Mouse (Mus musculus) erythroid progenitor cell, adult 5-6 weeks (primary cell): ENCODE measurements around the gene Ndufc1. TPM values are rescaled to one million over a fixed set of nuclear protein-coding genes. Genes with fewer than 3 reads are reported as not detected.
"Not testable (repeated sequence)": the region's sequence is repeated elsewhere in the genome, so short reads cannot be mapped to it uniquely, and the experiment has no call there.

Experiments
- ATAC-seq: replicated peaks from 2 replicates; pipeline ENCODE4 v1.8.0; 2016; ENCODE audit warnings: moderate number of reproducible peaks, mild to moderate bottlenecking, moderate TSS enrichment, inconsistent platforms; ENCODE audit not compliant: poor library complexity, low FRiP score, severe bottlenecking
- total RNA-seq, 2 experiments: library from RNA; stranded (forward) in 1 of 2; stranded (reverse) in 1 of 2; fragments of 150-400 nt in 1 of 2; fragments of 186-747, 209-891 nt in 1 of 2; gene quantifications; 2 replicates each; pipeline versions ENCODE4 v1.2.3 to v1.2.4; 2015 to 2017; ENCODE audit warnings: low replicate concordance in 2 of 2

Gene Ndufc1
- total RNA-seq, 2 experiments from 2014 or later = 9.3 to 67.1 TPM

GRCm38 (mm10) chr3:51373544-51373943 lies 35.2 kb downstream of the Ndufc1 start:
- ATAC-seq = no peak

- ATAC-seq = no peak
Observed at GRCm38 (mm10) chr3:51372883-51373282, 35.9 kb downstream of the Ndufc1 start.

- no peak for ATAC-seq
Observed at GRCm38 (mm10) chr3:51371826-51372225, 37.0 kb downstream of the Ndufc1 start.

- ATAC-seq = no peak
Observed at GRCm38 (mm10) chr3:51368011-51368410, 40.8 kb downstream of the Ndufc1 start.

- no peak for ATAC-seq
Observed at GRCm38 (mm10) chr3:51366926-51367325, 41.9 kb downstream of the Ndufc1 start.

- ATAC-seq = no peak
Observed at GRCm38 (mm10) chr3:51365517-51365882, 43.3 kb downstream of the Ndufc1 start.

GRCm38 (mm10) chr3:51364703-51365516 lies 43.9 kb downstream of the Ndufc1 start:
- peak; percentile 97 for ATAC-seq

- ATAC-seq = no peak
Observed at GRCm38 (mm10) chr3:51361066-51361465, 47.7 kb downstream of the Ndufc1 start.

GRCm38 (mm10) chr3:51359558-51360307 lies 49.1 kb downstream of the Ndufc1 start:
- ATAC-seq = no peak

- peak; percentile 69 for ATAC-seq
Observed at GRCm38 (mm10) chr3:51358660-51359557, 49.9 kb downstream of the Ndufc1 start.

- peak; percentile 28; the same call in 1 of the 2 replicates for ATAC-seq
Observed at GRCm38 (mm10) chr3:51358181-51358580, 50.6 kb downstream of the Ndufc1 start.

- ATAC-seq = no peak
Observed at GRCm38 (mm10) chr3:51357624-51358023, 51.2 kb downstream of the Ndufc1 start.

- no peak for ATAC-seq
Observed at GRCm38 (mm10) chr3:51357078-51357477, 51.7 kb downstream of the Ndufc1 start.

- not testable (repeated sequence) for ATAC-seq
Observed at GRCm38 (mm10) chr3:51354956-51355355, 53.8 kb downstream of the Ndufc1 start.

Other genes starting within 250 kb of the Ndufc1 start
- 59.8 and 69.2 TPM in 2 replicates for gene Noct, start 184.5 kb downstream of the Ndufc1 start, total RNA-seq (2015; ENCODE audit: low replicate concordance)
- gene Noct, start 184.5 kb downstream of the Ndufc1 start, total RNA-seq (2017; ENCODE audit: low replicate concordance) = 40.7 and 49.9 TPM in 2 replicates
- 35.0 and 53.2 TPM in 2 replicates for gene Elf2, start 68.3 kb downstream of the Ndufc1 start, total RNA-seq (2015; ENCODE audit: low replicate concordance)
- gene Elf2, start 68.3 kb downstream of the Ndufc1 start, total RNA-seq (2017; ENCODE audit: low replicate concordance) = 90.9 and 107 TPM in 2 replicates
- gene Mgarp, start 12.2 kb downstream of the Ndufc1 start, total RNA-seq (2015; ENCODE audit: low replicate concordance) = not detected in 2 replicates
- gene Mgarp, start 12.2 kb downstream of the Ndufc1 start, total RNA-seq (2017; ENCODE audit: low replicate concordance) = 0.51 and 3.9 TPM in 2 replicates
- 47.8 and 48.7 TPM in 2 replicates for gene Naa15, start 6.2 kb upstream of the Ndufc1 start, total RNA-seq (2015; ENCODE audit: low replicate concordance)
- gene Naa15, start 6.2 kb upstream of the Ndufc1 start, total RNA-seq (2017; ENCODE audit: low replicate concordance) = 64.4 and 73.0 TPM in 2 replicates
- 2.5 and 5.4 TPM in 2 replicates for gene Rab33b, start 74.9 kb upstream of the Ndufc1 start, total RNA-seq (2015; ENCODE audit: low replicate concordance)
- gene Rab33b, start 74.9 kb upstream of the Ndufc1 start, total RNA-seq (2017; ENCODE audit: low replicate concordance) = 2.2 and 2.9 TPM in 2 replicates
- 5.9 and 9.4 TPM in 2 replicates for gene Setd7, start 151.9 kb upstream of the Ndufc1 start, total RNA-seq (2015; ENCODE audit: low replicate concordance)
- gene Setd7, start 151.9 kb upstream of the Ndufc1 start, total RNA-seq (2017; ENCODE audit: low replicate concordance) = 1.6 and 3.3 TPM in 2 replicates